In genomic region chr2:130451086-130451726, GRCm38 (mm10) we compare ENCODE assay signal across 8 mouse cellular contexts. TPM values are rescaled to one million over a fixed set of nuclear protein-coding genes. Genes with fewer than 3 reads are reported as not detected.
DNase-seq lines count a peak whose midpoint lies in the region; ATAC-seq and TF ChIP-seq lines count a peak whose summit lies in the region.

No protein-coding gene starts in this region.

- no peak for DNase-seq in heart, adult 2 months
- no peak for DNase-seq in heart, postnatal 4 days
- no peak for DNase-seq in retina, postnatal 1 day
- no peak for DNase-seq in retina, embryonic 14.5 days (ENCODE audit: low spot score)
- DNase-seq in spleen, postnatal 10 days (ENCODE audit: low spot score in 2 of 2), result no peak

- no peaks in the 10 kb centered on the region for H3K9me3 ChIP-seq in ES-Bruce4 (replicated peaks; ENCODE audit: control insufficient read depth, insufficient read depth, low read length, poor library complexity, severe bottlenecking)
- H3K9me3 ChIP-seq in heart, embryonic 15.5 days (replicated peaks), result no peaks in the 10 kb centered on the region
- no peaks in the 10 kb centered on the region for H3K9me3 ChIP-seq in liver, embryonic 16.5 days (replicated peaks; ENCODE audit: control insufficient read depth, low read length)

- no peak for ATAC-seq in heart, embryonic 15.5 days (replicated peaks; ENCODE audit: insufficient number of reproducible peaks, insufficient read depth, low FRiP score, low read depth)
- ATAC-seq in liver, embryonic 16.5 days (ENCODE audit: low read depth), result no peak

- H3K4me2 ChIP-seq in heart, embryonic 15.5 days, result peak overlapping the region; percentile 94
- peak overlapping the region; percentile 86 for H3K4me2 ChIP-seq in liver, embryonic 16.5 days (ENCODE audit: low read depth, low read length)

- peaks cover 2% of the 10 kb centered on the region for H3K79me2 ChIP-seq in heart, adult 2 months (replicated peaks; ENCODE audit: control insufficient read depth, insufficient read depth, low read length)

- 25% methylated on average over 14 of the region's 14 CpGs for WGBS in heart, adult 2 months
- WGBS in heart, embryonic 15.5 days, result 50% methylated on average over 14 of the region's 14 CpGs
- WGBS in liver, embryonic 16.5 days (ENCODE audit: insufficient replicate concordance), result 69% methylated on average over 14 of the region's 14 CpGs

- H3K4me1 ChIP-seq in heart, adult 2 months (ENCODE audit: control insufficient read depth, insufficient read depth, low read length), result peaks cover 10% of the 10 kb centered on the region
- H3K4me1 ChIP-seq in ES-Bruce4 (ENCODE audit: control insufficient read depth, insufficient read depth, low read length), result no peaks in the 10 kb centered on the region
- H3K4me1 ChIP-seq in heart, embryonic 15.5 days (replicated peaks), result peaks cover 38% of the 10 kb centered on the region
- H3K4me1 ChIP-seq in liver, embryonic 16.5 days (ENCODE audit: control insufficient read depth, low read depth, low read length), result peaks cover 34% of the 10 kb centered on the region

- TF ChIP-seq POLR2A in heart, adult 2 months (IDR thresholded peaks at IDR 0.05; ENCODE audit: insufficient read depth, low read depth, low read length), result no peak
- no peak for TF ChIP-seq POLR2A in ES-Bruce4 (IDR thresholded peaks at IDR 0.05; ENCODE audit: insufficient read depth, low read length)

- peaks cover 7% of the 10 kb centered on the region for H3K36me3 ChIP-seq in heart, adult 2 months (ENCODE audit: control insufficient read depth, insufficient read depth, low read length)
- no peaks in the 10 kb centered on the region for H3K36me3 ChIP-seq in ES-Bruce4 (ENCODE audit: control insufficient read depth, insufficient read depth, low read length, poor library complexity, severe bottlenecking)
- no peaks in the 10 kb centered on the region for H3K36me3 ChIP-seq in heart, embryonic 15.5 days
- no peaks in the 10 kb centered on the region for H3K36me3 ChIP-seq in liver, embryonic 16.5 days (ENCODE audit: control insufficient read depth, insufficient read depth)

- TF ChIP-seq CTCF in heart, adult 2 months (IDR thresholded peaks at IDR 0.05), result no peak
- TF ChIP-seq CTCF in ES-Bruce4 (IDR thresholded peaks at IDR 0.05; ENCODE audit: low read depth, low read length), result no peak

- TF ChIP-seq EP300 in heart, adult 2 months (IDR thresholded peaks at IDR 0.05; ENCODE audit: insufficient read depth, low read depth, low read length), result no peak
- no peak for TF ChIP-seq EP300 in ES-Bruce4 (IDR thresholded peaks at IDR 0.05; ENCODE audit: insufficient read depth, low read depth, low read length)

- peak overlapping the region; percentile 83 for H3K27ac ChIP-seq in heart, adult 2 months
- H3K27ac ChIP-seq in ES-Bruce4 (ENCODE audit: insufficient read depth, low read length), result no peak overlapping the region
- no peak overlapping the region for H3K27ac ChIP-seq in heart, embryonic 15.5 days
- no peak overlapping the region for H3K27ac ChIP-seq in liver, embryonic 16.5 days (ENCODE audit: low read length)

- H3K27me3 ChIP-seq in heart, adult 2 months (ENCODE audit: control insufficient read depth, insufficient read depth, low read length), result no peaks in the 10 kb centered on the region
- H3K27me3 ChIP-seq in ES-Bruce4 (ENCODE audit: control insufficient read depth, insufficient read depth, low read length, poor library complexity, severe bottlenecking), result no peaks in the 10 kb centered on the region
- H3K27me3 ChIP-seq in heart, embryonic 15.5 days, result no peaks in the 10 kb centered on the region
- peaks cover 7% of the 10 kb centered on the region; the same call in 1 of the 2 replicates for H3K27me3 ChIP-seq in liver, embryonic 16.5 days (ENCODE audit: control insufficient read depth, insufficient read depth, low read depth, low read length)

- peak overlapping the region; percentile 92 for H3K4me3 ChIP-seq in heart, adult 2 months
- peak overlapping the region; percentile 26; the same call in 1 of the 2 replicates for H3K4me3 ChIP-seq in ES-Bruce4 (ENCODE audit: low read depth, low read length)
- H3K4me3 ChIP-seq in heart, embryonic 15.5 days, result peak overlapping the region; percentile 99
- H3K4me3 ChIP-seq in liver, embryonic 16.5 days (ENCODE audit: low read depth, low read length), result peak overlapping the region; percentile 89

- intact Hi-C loops in heart, adult 2 months (cut with DNase I), result loop anchor here (2.0 to 5.0 kb wide), 3 partner anchors 30 to 111 kb away; partner anchors contain the start of gene Mrps26

- H3K9ac ChIP-seq in heart, adult 2 months (ENCODE audit: low read depth, low read length), result peak overlapping the region; percentile 40
- peak overlapping the region; percentile 80 for H3K9ac ChIP-seq in ES-Bruce4 (ENCODE audit: low read depth, poor library complexity, severe bottlenecking)
- peak overlapping the region; percentile 91 for H3K9ac ChIP-seq in heart, embryonic 15.5 days
- H3K9ac ChIP-seq in liver, embryonic 16.5 days (ENCODE audit: low read depth, low read length), result peak overlapping the region; percentile 91

RNA-seq across cellular contexts. Expression of gene Ptpra, which starts 1.1 kb away (rescaled TPM):
- 10 to 100 TPM; 44.0 to 46.0 TPM for total RNA-seq in heart, adult 2 months (2021)
- polyA plus RNA-seq in heart, adult 2 months (2012; rRNA removed), result 27.8 and 37.0 TPM in 2 replicates
- total RNA-seq in heart, postnatal 4 days (2021), result 10 to 100 TPM; 78.9 to 86.4 TPM
- polyA plus RNA-seq in ES-Bruce4 (2011; ENCODE audit: insufficient read depth, insufficient read length, low read depth, missing spikeins), result 72.8 and 77.6 TPM in 2 replicates
- 60.7 and 73.6 TPM in 2 replicates for polyA plus RNA-seq in heart, embryonic 15.5 days (2015; fragmentation: Nextera tagmentation; extraction: Ambion mirVana)
- polyA plus RNA-seq in liver, embryonic 16.5 days (2015; fragmentation: Nextera tagmentation; extraction: Ambion mirVana), result 26.7 and 29.6 TPM in 2 replicates

RNA-seq across cellular contexts. Expression of gene Pced1a, which starts 26.7 kb away (rescaled TPM):
- 1 to 10 TPM; 5.5 TPM for total RNA-seq in heart, adult 2 months (2021)
- 12.7 and 14.5 TPM in 2 replicates for polyA plus RNA-seq in heart, adult 2 months (2012; rRNA removed)
- 1 to 10 TPM; 5.6 to 6.2 TPM for total RNA-seq in heart, postnatal 4 days (2021)
- 16.3 and 18.4 TPM in 2 replicates for polyA plus RNA-seq in ES-Bruce4 (2011; ENCODE audit: insufficient read depth, insufficient read length, low read depth, missing spikeins)
- 7.1 and 7.2 TPM in 2 replicates for polyA plus RNA-seq in heart, embryonic 15.5 days (2015; fragmentation: Nextera tagmentation; extraction: Ambion mirVana)
- polyA plus RNA-seq in liver, embryonic 16.5 days (2015; fragmentation: Nextera tagmentation; extraction: Ambion mirVana), result 3.2 and 3.8 TPM in 2 replicates

RNA-seq across cellular contexts. Expression of gene Vps16, which starts 27.1 kb away (rescaled TPM):
- 10 to 100 TPM; 26.3 to 26.9 TPM for total RNA-seq in heart, adult 2 months (2021)
- polyA plus RNA-seq in heart, adult 2 months (2012; rRNA removed), result 32.9 and 46.7 TPM in 2 replicates
- total RNA-seq in heart, postnatal 4 days (2021), result 10 to 100 TPM; 39.0 to 45.3 TPM
- polyA plus RNA-seq in ES-Bruce4 (2011; ENCODE audit: insufficient read depth, insufficient read length, low read depth, missing spikeins), result 119 and 121 TPM in 2 replicates
- polyA plus RNA-seq in heart, embryonic 15.5 days (2015; fragmentation: Nextera tagmentation; extraction: Ambion mirVana), result 49.0 and 58.2 TPM in 2 replicates
- polyA plus RNA-seq in liver, embryonic 16.5 days (2015; fragmentation: Nextera tagmentation; extraction: Ambion mirVana), result 33.0 and 39.3 TPM in 2 replicates

RNA-seq across cellular contexts. Expression of gene Tmem239, which starts 44.9 kb away (rescaled TPM):
- not detected for total RNA-seq in heart, adult 2 months (2021)
- not detected in 2 replicates for polyA plus RNA-seq in heart, adult 2 months (2012; rRNA removed)
- total RNA-seq in heart, postnatal 4 days (2021), result not detected
- polyA plus RNA-seq in ES-Bruce4 (2011; ENCODE audit: insufficient read depth, insufficient read length, low read depth, missing spikeins), result not detected in 2 replicates
- not detected in 2 replicates for polyA plus RNA-seq in heart, embryonic 15.5 days (2015; fragmentation: Nextera tagmentation; extraction: Ambion mirVana)
- not detected in 2 replicates for polyA plus RNA-seq in liver, embryonic 16.5 days (2015; fragmentation: Nextera tagmentation; extraction: Ambion mirVana)

RNA-seq across cellular contexts. Expression of gene 1700020A23Rik, which starts 46.1 kb away (rescaled TPM):
- not detected for total RNA-seq in heart, adult 2 months (2021)
- polyA plus RNA-seq in heart, adult 2 months (2012; rRNA removed), result 0.26 TPM in 1 of 2 replicates, not detected in the other
- not detected for total RNA-seq in heart, postnatal 4 days (2021)
- not detected in 2 replicates for polyA plus RNA-seq in ES-Bruce4 (2011; ENCODE audit: insufficient read depth, insufficient read length, low read depth, missing spikeins)
- polyA plus RNA-seq in heart, embryonic 15.5 days (2015; fragmentation: Nextera tagmentation; extraction: Ambion mirVana), result not detected in 2 replicates
- polyA plus RNA-seq in liver, embryonic 16.5 days (2015; fragmentation: Nextera tagmentation; extraction: Ambion mirVana), result not detected in 2 replicates

Comparison
In these comparisons a context has a peak if more than half of its experiments do, and no peak if none do; other contexts are left out.
1. H3K4me3 ChIP-seq: peak in every context shown above with its lines; median percentile 99 in heart, embryonic 15.5 days; 92 in heart, adult 2 months; 89 in liver, embryonic 16.5 days; 26 in ES-Bruce4.
2. H3K9ac ChIP-seq: peak in every context shown above with its lines; median percentile 91 in heart, embryonic 15.5 days; 91 in liver, embryonic 16.5 days; 80 in ES-Bruce4; 40 in heart, adult 2 months.